Comparison of ENCODE assay signal across 7 mouse cellular contexts in the genomic region with DNA sequence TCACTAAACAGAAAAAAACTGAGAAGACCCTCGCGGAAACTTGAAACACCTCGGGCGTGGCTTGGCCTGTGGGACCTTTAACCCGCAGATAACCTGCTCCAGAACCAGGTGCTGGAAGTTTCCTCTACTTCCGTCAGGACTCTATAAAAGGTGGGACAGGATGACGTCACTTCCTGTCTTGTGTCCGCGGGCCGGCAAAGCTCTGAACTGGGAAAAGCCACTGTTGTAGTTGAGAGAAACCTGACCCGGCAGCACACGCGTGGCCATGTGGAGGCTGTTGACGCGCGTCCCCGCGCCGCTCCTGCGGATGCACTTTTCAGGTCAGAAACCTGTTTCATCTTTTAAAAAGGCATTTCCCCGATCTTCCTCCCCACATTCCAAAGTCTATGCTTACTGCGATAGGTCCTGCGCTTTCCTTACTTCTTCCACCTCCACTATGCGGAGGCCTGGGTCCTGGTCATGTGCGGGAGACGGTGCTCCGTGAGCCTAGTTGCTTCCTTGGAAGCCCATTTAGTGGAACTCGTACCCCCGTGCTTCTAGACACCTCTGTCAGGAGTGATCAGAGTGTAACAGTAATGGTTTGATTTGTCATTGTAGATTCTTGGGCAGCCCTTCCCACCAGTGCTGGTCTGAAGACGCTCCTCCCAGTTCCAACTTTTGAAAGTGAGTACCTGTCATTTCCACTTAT. TPM values are rescaled to one million over a fixed set of nuclear protein-coding genes. Genes with fewer than 3 reads are reported as not detected.
DNase-seq lines count a peak whose midpoint lies in the region; ATAC-seq lines count a peak whose summit lies in the region.

TSS of gene Mrpl16 (plus strand) at position 187 of the 688 bp plus-strand sequence.

- H3K9me3 ChIP-seq in embryonic facial prominence, embryonic 11.5 days (replicated peaks; ENCODE audit: control insufficient read depth, low read length) = no peaks in the 10 kb centered on the region
- H3K9me3 ChIP-seq in limb, embryonic 10.5 days (replicated peaks) = no peaks in the 10 kb centered on the region
- H3K9me3 ChIP-seq in midbrain, embryonic 13.5 days = no peaks in the 10 kb centered on the region

- peak within 1 kb of the TSS; percentile 46 for H3K4me2 ChIP-seq in embryonic facial prominence, embryonic 11.5 days (ENCODE audit: low read depth, low read length)
- H3K4me2 ChIP-seq in midbrain, embryonic 13.5 days (replicated peaks) = peak within 1 kb of the TSS; percentile 57

- H3K27me3 ChIP-seq in embryonic facial prominence, embryonic 11.5 days (ENCODE audit: control insufficient read depth, insufficient read depth, low read length) = no peaks in the 10 kb centered on the region
- H3K27me3 ChIP-seq in limb, embryonic 10.5 days (ENCODE audit: low read depth, poor library complexity, severe bottlenecking) = no peaks in the 10 kb centered on the region
- peaks cover 4% of the 10 kb centered on the region; the same call in 1 of the 2 replicates for H3K27me3 ChIP-seq in midbrain, embryonic 13.5 days

- no peaks in the 10 kb centered on the region for H3K36me3 ChIP-seq in embryonic facial prominence, embryonic 11.5 days (replicated peaks; ENCODE audit: control insufficient read depth, insufficient read depth, low read depth, low read length)
- peaks cover 33% of the 10 kb centered on the region for H3K36me3 ChIP-seq in limb, embryonic 10.5 days
- peaks cover 27% of the 10 kb centered on the region for H3K36me3 ChIP-seq in midbrain, embryonic 13.5 days

- no peak within 1 kb of the TSS for H3K27ac ChIP-seq in embryonic facial prominence, embryonic 11.5 days (replicated peaks; ENCODE audit: low read depth, low read length)
- peak within 1 kb of the TSS; percentile 82 for H3K27ac ChIP-seq in limb, embryonic 10.5 days
- H3K27ac ChIP-seq in midbrain, embryonic 13.5 days = no peak within 1 kb of the TSS

- no peaks in the 10 kb centered on the region for H3K4me1 ChIP-seq in embryonic facial prominence, embryonic 11.5 days (ENCODE audit: control insufficient read depth, insufficient read depth, low read length)
- peaks cover 5% of the 10 kb centered on the region; the same call in 1 of the 2 replicates for H3K4me1 ChIP-seq in limb, embryonic 10.5 days
- peaks cover 15% of the 10 kb centered on the region for H3K4me1 ChIP-seq in midbrain, embryonic 13.5 days (replicated peaks)

- peak; percentile 90 for ATAC-seq in embryonic facial prominence, embryonic 11.5 days (replicated peaks; ENCODE audit: insufficient number of reproducible peaks, low FRiP score, low TSS enrichment, low read depth)
- peak; percentile 75 for ATAC-seq in granulocyte monocyte progenitor cell, adult 5-6 weeks (replicated peaks; ENCODE audit: poor library complexity, severe bottlenecking)
- ATAC-seq in midbrain, embryonic 13.5 days = peak; percentile 93

- H3K9ac ChIP-seq in embryonic facial prominence, embryonic 11.5 days (replicated peaks; ENCODE audit: low read length) = peak within 1 kb of the TSS; percentile 76
- H3K9ac ChIP-seq in midbrain, embryonic 13.5 days (replicated peaks) = peak within 1 kb of the TSS; percentile 57

- peak; percentile 91 for DNase-seq in adrenal gland, postnatal 14 days
- peak; percentile 96 for DNase-seq in embryonic facial prominence, embryonic 11.5 days (ENCODE audit: low spot score)
- DNase-seq in kidney, adult 11 months = peak; percentile 87
- peak; percentile 91 for DNase-seq in limb, embryonic 10.5 days (ENCODE audit: low spot score)
- peak; percentile 80 for DNase-seq in spleen, adult 12 weeks (ENCODE audit: low spot score)

- WGBS in embryonic facial prominence, embryonic 11.5 days = under 1% methylated on average over 30 of the region's 30 CpGs
- WGBS in limb, embryonic 10.5 days = under 1% methylated on average over 30 of the region's 30 CpGs
- WGBS in midbrain, embryonic 13.5 days = under 1% methylated on average over 30 of the region's 30 CpGs

- H3K4me3 ChIP-seq in embryonic facial prominence, embryonic 11.5 days (ENCODE audit: low read depth, low read length) = peak within 1 kb of the TSS; percentile 62
- H3K4me3 ChIP-seq in limb, embryonic 10.5 days = peak within 1 kb of the TSS; percentile 65
- peak within 1 kb of the TSS; percentile 61 for H3K4me3 ChIP-seq in midbrain, embryonic 13.5 days (replicated peaks)

RNA-seq across cellular contexts. Expression of gene Mrpl16, which starts in this region (rescaled TPM):
- total RNA-seq in adrenal gland, postnatal 14 days (2021) = 76.5 and 79.8 TPM in 2 replicates
- polyA plus RNA-seq in embryonic facial prominence, embryonic 11.5 days (2014; fragmentation: Nextera tagmentation; extraction: Ambion mirVana) = 53.7 and 60.8 TPM in 2 replicates
- total RNA-seq in granulocyte monocyte progenitor cell, adult 5-6 weeks (2014; fragmentation: Nextera tagmentation) = 76.7 and 90.4 TPM in 2 replicates
- total RNA-seq in granulocyte monocyte progenitor cell, adult 5-6 weeks (2017) = 103 and 113 TPM in 2 replicates
- polyA plus RNA-seq in limb, embryonic 10.5 days (2016; fragmentation: Nextera tagmentation; extraction: Ambion mirVana) = 54.2 and 63.0 TPM in 2 replicates
- polyA plus RNA-seq in midbrain, embryonic 13.5 days (2015; fragmentation: Nextera tagmentation; extraction: Ambion mirVana) = 42.8 and 47.4 TPM in 2 replicates
